Mouse (Mus musculus): Measurements from ENCODE around the gene Sort1. TPM values are rescaled to one million over a fixed set of nuclear protein-coding genes. Genes with fewer than 3 reads are reported as not detected.

The Sort1 gene
- polyA plus RNA-seq, 1 experiment from 2014 or later: 14.7 TPM

DNA sequence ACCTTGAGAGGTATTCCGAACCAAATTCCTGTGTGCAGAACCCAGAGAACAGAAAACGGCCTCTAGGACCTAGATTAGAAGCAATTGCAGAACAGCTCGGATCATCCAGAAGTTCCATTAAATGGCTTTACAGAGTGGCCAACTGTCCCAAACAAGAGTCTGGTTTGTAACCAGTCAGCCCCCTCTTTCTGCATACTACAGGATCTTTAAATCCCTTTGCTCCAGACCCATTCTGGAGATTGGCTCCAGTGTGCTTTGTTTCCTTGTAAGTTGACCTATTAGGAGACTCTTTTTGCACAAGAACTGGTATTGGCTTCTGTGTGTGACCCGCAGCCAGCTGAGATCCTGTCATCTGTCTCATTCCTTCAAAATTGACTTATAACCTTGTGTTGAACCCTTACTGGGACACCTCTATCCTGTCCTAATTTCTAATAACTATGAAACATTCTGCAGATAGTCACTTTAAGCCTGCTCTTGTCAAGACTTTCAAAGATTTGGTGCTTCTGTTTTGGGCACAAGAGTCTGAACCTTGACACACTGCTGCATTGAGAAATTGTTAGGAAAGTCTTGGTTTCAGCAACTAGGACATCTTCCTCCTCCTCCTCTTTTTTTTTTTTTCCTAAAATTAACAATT is 1.3 kb downstream of the Sort1 start:
- Histone ChIP-seq H3K4me2 (peak overlapping the region; percentile 91), H3K27ac (no peak overlapping the region), H3K4me3 (replicated peaks) (peak overlapping the region; percentile 91), H3K9ac (replicated peaks) (no peak overlapping the region), H3K9me3 (no peaks in the 10 kb centered on the region), H3K27me3 (no peaks in the 10 kb centered on the region), H3K4me1 (replicated peaks) (peaks cover 42% of the 10 kb centered on the region), H3K36me3 (peaks cover 4% of the 10 kb centered on the region; the same call in 1 of the 2 replicates)
- 63% methylated on average over 4 of the region's 4 CpGs for WGBS
- ATAC-seq (ENCODE audit: insufficient number of reproducible peaks, insufficient read depth, low FRiP score, low TSS enrichment, low read depth): no peak

DNA sequence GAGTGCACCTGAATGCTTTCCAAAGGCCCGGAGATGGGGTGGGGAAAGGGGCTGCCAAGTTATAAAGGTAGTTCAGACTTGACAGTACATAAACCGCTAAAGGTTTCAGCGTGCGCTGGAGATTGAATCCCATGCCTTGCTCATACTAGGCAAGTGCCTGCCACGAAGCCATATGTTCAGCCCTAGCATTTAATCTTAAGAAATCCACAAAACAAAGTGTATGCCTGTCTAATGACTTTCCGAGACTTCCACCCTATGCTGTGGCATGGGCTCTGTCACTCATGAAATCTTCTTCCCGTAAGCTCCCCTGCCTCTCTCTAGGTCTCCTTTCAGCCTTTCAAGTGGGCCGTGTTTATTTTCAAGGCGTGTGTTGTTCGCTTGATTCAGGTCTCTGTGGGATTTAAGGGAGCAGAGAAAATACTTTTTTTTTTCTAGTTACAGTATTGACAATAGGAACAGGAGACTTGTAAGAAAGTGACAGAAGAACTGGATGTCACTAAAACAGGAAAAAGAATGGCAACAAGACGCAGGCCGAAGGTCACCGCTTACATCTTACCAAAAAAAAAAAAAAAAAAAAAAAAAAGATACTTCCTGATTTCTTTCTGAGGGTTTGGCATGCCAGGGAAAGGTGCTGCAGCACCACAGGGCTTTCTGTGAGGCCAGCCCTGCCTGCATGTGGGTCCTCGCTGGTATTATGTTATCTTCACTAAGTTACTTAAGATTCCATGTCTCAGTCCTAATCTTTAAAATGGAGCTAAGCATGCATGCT is 3.0 kb downstream of the Sort1 start:
- Histone ChIP-seq H3K4me2 (peak overlapping the region; percentile 36), H3K27me3 (no peaks in the 10 kb centered on the region), H3K4me1 (replicated peaks) (peaks cover 47% of the 10 kb centered on the region), H3K9me3 (no peaks in the 10 kb centered on the region), H3K36me3 (no peaks in the 10 kb centered on the region), H3K9ac (replicated peaks) (no peak overlapping the region), H3K4me3 (replicated peaks) (no peak overlapping the region), H3K27ac (peak overlapping the region; percentile 82; the same call in 1 of the 2 replicates)
- no peak for ATAC-seq (ENCODE audit: insufficient number of reproducible peaks, insufficient read depth, low FRiP score, low TSS enrichment, low read depth)
- 64% methylated on average over 14 of the region's 14 CpGs for WGBS

DNA sequence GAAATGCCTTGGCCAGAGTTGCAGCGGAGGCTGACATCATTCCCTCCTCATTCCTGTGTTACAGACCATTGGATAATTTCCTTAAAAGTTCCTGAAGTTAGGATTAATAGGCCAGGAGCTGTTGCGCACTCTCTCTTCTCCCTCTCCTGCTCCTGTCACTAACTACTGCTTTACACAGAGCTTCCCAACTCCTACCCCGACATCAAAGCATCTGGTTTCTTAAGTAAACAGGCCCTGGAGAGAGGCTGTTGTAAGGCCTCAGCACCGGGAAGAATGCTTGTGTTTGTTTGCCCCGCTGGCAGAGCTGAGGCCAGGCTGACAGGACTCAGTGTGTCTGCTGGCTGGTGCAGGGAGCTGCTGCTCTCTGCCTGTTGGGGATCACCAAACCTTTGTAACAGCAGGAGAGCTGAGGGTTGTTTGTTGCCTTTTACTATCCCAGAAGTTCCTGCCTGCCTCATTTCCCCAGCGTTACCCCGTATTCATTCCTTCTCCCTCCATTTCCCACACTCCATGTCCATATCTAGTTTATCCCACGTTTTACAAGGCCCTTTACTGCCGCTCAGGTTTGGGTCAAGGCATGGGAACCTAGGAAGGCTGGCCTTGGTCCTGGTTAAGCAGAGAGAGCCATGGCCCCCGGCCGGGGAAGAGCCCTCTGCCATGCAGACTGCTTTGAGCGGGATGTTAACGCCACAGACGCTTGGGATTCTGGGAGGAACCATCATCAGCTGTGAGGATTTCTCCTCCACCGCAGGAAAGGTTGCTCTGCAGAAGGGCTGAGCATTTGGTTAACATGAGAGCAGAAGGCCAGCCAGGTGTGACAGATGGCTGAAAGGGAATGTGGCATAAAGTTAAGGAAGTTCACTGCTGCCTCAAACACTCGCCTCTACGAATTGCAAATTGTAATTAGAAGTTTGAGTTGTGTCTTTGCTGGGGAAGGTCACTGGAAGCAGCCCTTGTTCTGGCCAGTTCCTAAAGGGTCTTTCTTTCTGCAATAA is 4.2 kb downstream of the Sort1 start:
- Histone ChIP-seq H3K4me2 (peak overlapping the region; percentile 36), H3K36me3 (no peaks in the 10 kb centered on the region), H3K27ac (peak overlapping the region; percentile 82), H3K27me3 (no peaks in the 10 kb centered on the region), H3K9ac (replicated peaks) (0 out of 2 replicates have a peak overlapping the region, but pooled peaks have one; percentile 31), H3K4me3 (replicated peaks) (no peak overlapping the region), H3K4me1 (replicated peaks) (peaks cover 41% of the 10 kb centered on the region), H3K9me3 (no peaks in the 10 kb centered on the region)
- 12% methylated on average over 17 of the region's 17 CpGs for WGBS
- no peak; the same call in 1 of the 2 replicates for ATAC-seq (ENCODE audit: insufficient number of reproducible peaks, insufficient read depth, low FRiP score, low TSS enrichment, low read depth)

DNA sequence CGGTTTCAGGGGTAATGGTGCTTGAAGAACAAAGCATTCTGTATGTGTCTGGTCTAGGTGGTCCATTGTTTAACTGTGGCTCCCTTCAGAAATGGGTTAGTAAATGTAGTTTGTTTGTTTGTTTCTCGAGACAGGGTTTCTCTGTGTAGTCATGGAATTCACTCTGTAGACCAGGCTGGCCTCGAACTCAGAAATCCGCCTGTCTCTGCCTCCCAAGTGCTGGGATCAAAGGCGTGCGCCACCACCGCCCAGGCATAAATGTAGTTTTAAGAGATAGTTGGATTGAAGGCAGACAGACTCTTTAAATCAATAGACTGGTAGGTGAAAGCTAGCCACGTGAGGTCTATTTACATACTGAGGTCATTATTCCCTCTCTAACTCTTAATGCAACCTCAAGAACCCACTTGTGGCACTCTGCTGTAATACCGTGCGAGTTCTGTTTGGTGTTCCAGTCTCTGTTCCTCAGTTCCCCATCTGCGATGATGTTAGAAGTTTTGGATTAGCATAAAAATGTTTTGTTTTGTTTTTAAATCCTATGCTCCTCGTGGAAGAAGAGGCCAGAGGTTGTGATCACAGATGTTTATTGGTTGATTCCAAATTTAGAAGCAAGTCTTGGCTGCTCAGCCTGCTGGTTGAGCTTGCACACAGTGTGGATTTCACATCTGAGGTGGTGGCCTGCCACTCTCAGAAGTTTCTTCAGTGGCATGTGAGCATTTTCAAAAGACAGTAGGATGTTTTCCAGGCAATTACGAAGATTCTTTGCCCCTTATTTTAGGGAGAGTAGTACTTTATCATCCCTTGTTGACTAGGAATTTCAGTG is 5.6 kb downstream of the Sort1 start:
- no peak for ATAC-seq (ENCODE audit: insufficient number of reproducible peaks, insufficient read depth, low FRiP score, low TSS enrichment, low read depth)
- WGBS: 82% methylated on average over 13 of the region's 13 CpGs
- no peak overlapping the region for H3K4me2 ChIP-seq
- H3K4me1 ChIP-seq (replicated peaks): peaks cover 49% of the 10 kb centered on the region
- H3K36me3 ChIP-seq: no peaks in the 10 kb centered on the region
- no peak overlapping the region for H3K4me3 ChIP-seq (replicated peaks)
- no peak overlapping the region for H3K9ac ChIP-seq (replicated peaks)
- no peaks in the 10 kb centered on the region for H3K9me3 ChIP-seq
- no peak overlapping the region for H3K27ac ChIP-seq
- H3K27me3 ChIP-seq: no peaks in the 10 kb centered on the region

DNA sequence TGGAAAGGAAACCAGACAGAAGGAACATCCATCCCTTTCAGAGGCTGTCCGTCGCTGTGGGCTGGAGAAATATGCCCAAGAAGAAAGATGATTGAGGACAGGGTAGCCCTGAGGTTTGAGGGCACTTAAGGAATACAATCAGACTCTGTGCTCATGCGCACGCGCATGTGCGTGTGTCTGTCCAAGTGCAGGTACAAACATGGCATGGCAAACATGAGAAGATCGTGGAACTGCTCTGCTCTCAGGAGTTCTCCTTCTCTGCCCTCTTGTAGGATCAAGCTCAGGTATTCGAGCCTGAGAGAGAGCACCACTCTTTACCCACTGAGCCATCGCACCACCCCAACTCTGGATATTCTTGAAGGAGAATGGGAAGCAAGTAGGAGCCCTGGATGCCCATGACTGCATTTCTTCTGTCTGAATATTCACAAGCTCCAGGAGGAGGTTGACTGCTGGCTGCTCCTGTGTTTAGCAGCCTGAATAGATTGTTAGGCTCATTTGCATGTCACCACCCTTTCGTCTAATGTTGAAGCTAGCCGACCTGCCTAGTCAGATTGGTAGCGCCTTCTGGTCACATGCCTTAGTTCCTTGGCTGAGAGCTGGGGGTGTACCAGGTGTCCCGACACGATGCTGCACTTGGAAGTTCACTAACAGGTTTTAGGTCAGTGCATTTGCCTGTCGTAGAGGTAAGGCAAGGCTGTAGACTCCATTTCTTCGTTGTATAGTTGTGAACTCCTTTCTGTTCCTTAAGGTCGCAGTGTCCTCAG is 7.3 kb downstream of the Sort1 start:
- ATAC-seq (ENCODE audit: insufficient number of reproducible peaks, insufficient read depth, low FRiP score, low TSS enrichment, low read depth): no peak
- no peak overlapping the region for H3K4me2 ChIP-seq
- 69% methylated on average over 17 of the region's 17 CpGs for WGBS
- H3K9ac ChIP-seq (replicated peaks): no peak overlapping the region
- no peaks in the 10 kb centered on the region for H3K27me3 ChIP-seq
- no peak overlapping the region for H3K4me3 ChIP-seq (replicated peaks)
- H3K36me3 ChIP-seq: no peaks in the 10 kb centered on the region
- no peaks in the 10 kb centered on the region for H3K9me3 ChIP-seq
- H3K27ac ChIP-seq: no peak overlapping the region
- H3K4me1 ChIP-seq (replicated peaks): peaks cover 60% of the 10 kb centered on the region

DNA sequence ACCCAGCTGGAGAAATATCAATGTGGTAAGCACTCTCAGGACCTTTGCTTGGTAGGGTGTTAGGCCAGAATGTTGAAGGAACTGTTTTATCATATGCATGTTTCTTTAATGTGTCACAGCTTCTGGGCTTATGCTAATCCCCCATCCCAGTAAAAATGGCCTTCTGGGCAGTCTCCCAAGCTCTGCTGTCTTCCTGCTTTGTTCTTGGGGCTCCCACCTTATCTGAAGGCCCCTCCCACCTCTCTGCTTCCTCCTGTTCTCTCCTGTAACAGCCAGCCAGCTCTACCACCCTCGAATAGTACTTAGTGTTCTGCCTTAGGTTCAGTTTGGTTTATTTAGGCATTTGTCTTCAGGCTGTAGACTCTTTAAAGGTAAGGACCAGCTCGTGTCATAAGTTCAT is 10.5 kb downstream of the Sort1 start:
- no peaks in the 10 kb centered on the region for H3K36me3 ChIP-seq
- H3K9ac ChIP-seq (replicated peaks): no peak overlapping the region
- peak overlapping the region; percentile 77; the same call in 1 of the 2 replicates for H3K27ac ChIP-seq
- peak overlapping the region; percentile 15; the same call in 1 of the 2 replicates for H3K4me2 ChIP-seq
- no peak overlapping the region for H3K4me3 ChIP-seq (replicated peaks)
- 37% methylated on average over 2 of the region's 2 CpGs for WGBS
- no peak for ATAC-seq (ENCODE audit: insufficient number of reproducible peaks, insufficient read depth, low FRiP score, low TSS enrichment, low read depth)
- no peaks in the 10 kb centered on the region for H3K27me3 ChIP-seq
- H3K9me3 ChIP-seq: no peaks in the 10 kb centered on the region
- peaks cover 47% of the 10 kb centered on the region for H3K4me1 ChIP-seq (replicated peaks)

DNA sequence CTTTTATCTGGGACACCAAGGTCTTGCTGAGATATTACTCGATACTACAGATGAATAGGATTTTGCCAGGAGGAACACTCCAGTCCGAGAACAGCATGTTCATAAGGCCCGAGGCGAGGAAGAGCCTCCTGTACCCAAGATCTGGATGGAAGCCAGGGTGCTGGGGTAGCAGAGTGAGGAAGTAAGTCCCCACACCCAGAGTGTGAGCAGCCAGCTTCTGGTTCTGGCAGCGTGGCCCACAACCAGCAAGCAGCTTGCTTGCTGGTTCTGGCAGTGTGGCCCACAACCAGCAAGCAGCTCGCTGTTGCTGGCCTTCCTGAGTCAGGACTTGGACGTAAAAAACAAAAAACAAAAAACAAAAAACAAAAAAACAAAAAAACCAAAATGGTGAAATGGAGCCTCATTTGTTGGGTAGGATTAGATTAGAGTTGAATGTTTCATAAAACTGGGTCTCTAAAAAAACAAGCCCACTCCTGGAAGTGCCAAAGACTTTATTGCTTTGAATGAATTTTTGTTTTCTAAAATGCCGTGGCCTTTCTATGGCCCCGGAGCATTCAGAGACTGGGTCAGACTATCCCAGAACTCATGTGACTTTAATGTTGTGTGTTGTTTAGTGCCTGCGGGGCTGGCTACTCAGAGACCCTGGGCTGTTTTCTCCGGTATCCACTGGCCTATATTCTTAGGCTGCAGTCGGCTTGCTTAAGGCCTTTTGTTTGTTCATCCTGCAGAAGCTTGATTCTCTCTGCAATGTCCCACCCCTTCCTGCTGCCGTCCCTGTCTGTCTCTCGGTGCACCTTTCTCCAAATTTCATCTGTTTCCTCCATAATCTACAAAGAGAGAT is 11.7 kb downstream of the Sort1 start:
- WGBS: 50% methylated on average over 14 of the region's 14 CpGs
- peak overlapping the region; percentile 51 for H3K27ac ChIP-seq
- H3K9me3 ChIP-seq: no peaks in the 10 kb centered on the region
- H3K27me3 ChIP-seq: no peaks in the 10 kb centered on the region
- no peak overlapping the region for H3K4me3 ChIP-seq (replicated peaks)
- H3K4me1 ChIP-seq (replicated peaks): peaks cover 47% of the 10 kb centered on the region
- no peak for ATAC-seq (ENCODE audit: insufficient number of reproducible peaks, insufficient read depth, low FRiP score, low TSS enrichment, low read depth)
- H3K4me2 ChIP-seq: peak overlapping the region; percentile 43
- H3K36me3 ChIP-seq: no peaks in the 10 kb centered on the region
- H3K9ac ChIP-seq (replicated peaks): no peak overlapping the region; the same call in 1 of the 2 replicates

DNA sequence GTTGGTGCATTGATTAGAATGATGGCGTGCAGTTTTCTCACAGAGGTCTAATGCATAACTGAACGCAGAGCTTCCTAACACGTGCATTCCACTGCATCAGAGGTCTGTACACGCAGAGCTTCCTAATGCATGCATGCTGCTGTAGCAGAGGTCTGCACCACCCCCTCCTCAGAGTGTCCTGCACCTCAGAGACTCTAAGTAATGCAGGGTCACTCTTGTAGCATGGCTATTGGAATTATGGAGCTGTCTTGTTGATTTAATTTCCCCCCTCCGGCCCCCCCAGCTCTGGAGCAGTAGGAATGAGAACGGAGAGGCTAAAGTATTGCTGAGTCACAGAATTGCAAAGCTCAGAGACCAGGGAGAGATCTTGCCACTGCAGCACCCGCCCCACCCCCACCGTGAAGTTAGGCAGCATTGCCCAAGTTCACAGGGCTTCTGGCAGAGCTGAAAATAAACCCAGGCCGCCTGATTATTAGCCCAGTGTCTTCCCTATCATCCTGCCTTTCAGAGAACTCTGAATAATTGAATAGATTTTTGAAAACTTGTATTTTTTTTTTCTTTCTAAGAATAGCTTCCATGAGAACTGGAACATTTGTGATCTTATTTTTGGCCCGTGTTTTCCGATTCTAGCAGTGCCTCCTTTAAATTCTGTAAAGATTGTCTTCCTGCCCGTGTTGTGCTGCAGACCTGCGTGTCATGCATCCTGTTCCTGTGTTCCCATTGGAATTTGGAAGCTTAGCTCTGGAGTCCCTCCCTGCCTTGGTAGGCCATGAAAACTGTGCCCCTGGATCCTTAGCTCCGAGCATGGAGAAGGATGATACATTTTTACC is 12.6 kb downstream of the Sort1 start:
- peak overlapping the region; percentile 43 for H3K4me2 ChIP-seq
- H3K4me3 ChIP-seq (replicated peaks): no peak overlapping the region
- 0 out of 2 replicates have a peak overlapping the region, but pooled peaks have one; percentile 34 for H3K9ac ChIP-seq (replicated peaks)
- H3K27me3 ChIP-seq: no peaks in the 10 kb centered on the region
- H3K27ac ChIP-seq: peak overlapping the region; percentile 51
- peaks cover 41% of the 10 kb centered on the region for H3K4me1 ChIP-seq (replicated peaks)
- no peaks in the 10 kb centered on the region for H3K9me3 ChIP-seq
- 20% methylated on average over 14 of the region's 14 CpGs for WGBS
- ATAC-seq (ENCODE audit: insufficient number of reproducible peaks, insufficient read depth, low FRiP score, low TSS enrichment, low read depth): peak; percentile 66
- H3K36me3 ChIP-seq: no peaks in the 10 kb centered on the region

DNA sequence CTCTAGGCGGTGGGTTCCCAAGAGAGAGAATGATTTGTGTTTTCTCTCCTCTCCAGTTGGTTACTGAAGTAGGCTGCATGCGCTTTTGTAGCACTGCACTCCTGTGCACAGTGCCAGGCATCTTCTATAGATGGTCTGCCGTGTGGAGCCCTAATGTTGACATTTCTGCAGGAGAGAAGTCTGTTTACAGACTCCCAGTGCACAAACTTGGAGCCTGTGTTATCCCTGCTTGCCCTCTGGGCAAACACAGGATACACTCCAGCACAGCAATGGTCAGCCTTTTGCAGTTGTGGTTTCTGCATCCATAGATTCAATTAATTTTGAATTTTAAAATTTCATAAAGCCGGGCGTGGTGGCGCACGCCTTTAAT is 13.2 kb downstream of the Sort1 start:
- no peak for ATAC-seq (ENCODE audit: insufficient number of reproducible peaks, insufficient read depth, low FRiP score, low TSS enrichment, low read depth)
- H3K27ac ChIP-seq: peak overlapping the region; percentile 51
- H3K4me1 ChIP-seq (replicated peaks): peaks cover 41% of the 10 kb centered on the region
- WGBS: 78% methylated on average over 7 of the region's 7 CpGs
- H3K4me3 ChIP-seq (replicated peaks): no peak overlapping the region
- no peaks in the 10 kb centered on the region for H3K27me3 ChIP-seq
- no peaks in the 10 kb centered on the region for H3K9me3 ChIP-seq
- H3K9ac ChIP-seq (replicated peaks): no peak overlapping the region
- no peak overlapping the region for H3K4me2 ChIP-seq
- H3K36me3 ChIP-seq: no peaks in the 10 kb centered on the region

Data from limb, embryonic 12.5 days (tissue).